Mouse (Mus musculus) layer of hippocampus, adult 9-11 months (tissue): ENCODE results near the gene Mfng.

ENCODE experiments used
- DNase-seq: peaks from one replicate; pipeline ENCODE4 v3.0.0; 2022

The Mfng gene

DNA sequence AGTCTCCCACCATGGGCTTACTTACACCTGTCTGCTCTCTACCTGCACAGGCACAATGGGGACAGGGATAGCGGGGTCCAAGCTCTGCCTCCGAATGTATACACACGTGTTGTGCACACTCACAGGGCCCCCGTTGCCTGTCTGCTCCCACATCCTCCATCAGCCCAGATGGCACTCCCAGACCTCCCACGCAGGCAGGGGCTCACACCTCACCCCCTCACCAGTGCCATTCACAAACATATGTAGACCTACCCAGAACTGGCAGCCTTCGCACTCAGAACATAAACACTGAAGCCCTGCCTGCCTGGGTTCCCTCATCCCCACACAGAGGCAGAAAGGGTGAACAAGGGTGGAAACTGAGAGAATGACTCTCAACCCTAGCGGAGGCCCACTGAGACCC is 61.3 kb downstream of the Mfng start:
- DNase-seq = peak; percentile 88

DNA sequence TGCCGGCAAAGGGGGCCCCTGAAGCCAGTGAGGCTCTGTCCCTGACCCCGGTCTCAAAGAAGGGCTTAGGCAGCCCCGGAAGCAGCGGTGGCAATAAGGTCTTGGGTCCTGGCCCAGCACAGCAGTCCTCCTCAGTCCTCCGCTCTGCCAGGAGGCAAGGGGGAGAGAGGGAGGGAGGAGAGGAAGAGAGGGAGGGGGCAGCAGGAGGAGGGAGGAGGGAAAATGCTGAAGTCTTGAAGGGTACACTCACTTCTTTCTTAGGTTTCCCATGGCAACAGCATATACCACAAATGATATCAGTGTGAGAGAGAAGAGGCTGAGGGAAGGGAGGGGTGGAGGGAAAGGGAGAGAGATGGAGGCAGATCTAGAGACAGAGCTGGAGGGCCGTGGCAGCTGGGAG is 62.6 kb downstream of the Mfng start:
- DNase-seq = peak; percentile 66

DNA sequence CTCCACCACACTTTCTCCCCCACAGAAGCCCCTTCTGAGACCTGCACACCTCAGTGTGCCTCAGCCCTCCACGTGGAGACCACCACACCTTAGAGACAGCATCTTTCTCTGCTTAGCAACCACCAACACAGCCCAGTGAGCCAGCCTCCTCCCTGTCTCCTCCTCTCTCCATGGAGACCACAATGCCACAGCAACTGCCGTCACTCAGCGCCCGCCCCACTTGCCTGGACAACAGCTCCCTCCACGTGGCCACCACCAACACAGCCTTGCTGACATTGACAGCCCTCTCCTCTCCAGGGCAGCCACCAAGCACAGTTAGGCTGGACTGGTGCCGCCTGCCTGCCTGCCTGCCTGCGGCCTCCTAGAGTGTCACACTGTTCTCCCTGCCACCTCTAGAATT is 63.5 kb downstream of the Mfng start:
- peak; percentile 79 for DNase-seq

DNA sequence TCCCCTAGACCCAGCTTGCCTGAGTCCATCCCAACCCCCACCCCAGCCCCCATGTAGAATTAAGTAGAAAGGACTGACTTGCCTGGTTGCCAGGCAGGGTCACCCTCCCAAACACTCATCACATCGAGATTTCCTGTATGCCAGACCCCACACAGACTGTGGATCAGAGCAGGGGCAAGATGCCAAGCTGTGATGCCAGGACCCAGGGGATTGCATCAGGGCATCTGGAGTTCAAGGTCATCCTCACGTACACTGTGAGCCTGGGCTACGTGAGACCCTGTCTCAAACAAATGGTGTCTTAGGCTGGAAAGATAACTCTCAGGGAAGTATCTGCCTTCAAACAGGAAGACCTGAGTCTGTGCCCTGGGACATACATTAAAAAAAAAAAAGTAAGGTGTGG is 66.6 kb downstream of the Mfng start:
- DNase-seq = no peak
